8 mouse cellular contexts compared by ENCODE assay signal in the genomic region with DNA sequence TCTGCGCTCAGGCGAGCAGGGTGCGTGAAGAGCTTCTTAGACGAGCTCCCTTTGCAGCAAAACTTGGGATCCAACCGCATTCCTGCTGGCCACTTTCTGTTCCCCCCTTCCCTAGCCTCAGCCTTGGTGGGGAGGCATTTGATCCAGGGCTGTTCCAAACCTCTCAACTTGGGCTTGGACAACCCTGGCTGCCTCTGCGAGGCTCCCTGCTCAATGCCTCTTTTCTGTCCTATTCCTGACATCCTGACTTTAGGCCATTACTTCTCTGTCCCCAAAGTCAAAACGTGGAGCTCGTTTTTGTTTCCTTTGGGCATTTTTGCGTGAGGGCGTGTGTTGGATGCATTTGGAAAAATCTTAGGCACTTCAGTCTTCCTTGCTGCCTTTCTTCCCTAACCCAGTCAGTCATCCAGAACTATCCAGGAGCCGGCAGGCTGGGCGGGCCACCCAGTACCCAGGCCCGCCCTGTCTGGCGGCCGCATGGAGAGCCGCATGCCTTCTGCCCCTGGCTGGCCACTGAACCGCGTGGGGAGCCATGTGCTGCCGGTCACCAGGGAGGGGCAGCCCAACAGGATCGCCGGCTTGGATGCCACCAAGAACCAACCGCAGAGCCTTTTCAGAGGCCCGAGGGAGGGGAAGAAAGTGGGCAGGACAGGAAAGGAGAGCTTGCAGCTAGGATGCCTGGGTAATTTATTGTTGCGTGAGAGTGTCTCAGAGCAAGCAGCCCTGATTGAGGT. TPM values are rescaled to one million over a fixed set of nuclear protein-coding genes. Genes with fewer than 3 reads are reported as not detected.
DNase-seq lines count a peak whose midpoint lies in the region; ATAC-seq and TF ChIP-seq lines count a peak whose summit lies in the region.

No protein-coding gene starts in this region.

- 0 out of 2 replicates have a peak, but pooled peaks have one; percentile 33 for ATAC-seq in neural tube, embryonic 12.5 days (ENCODE audit: low FRiP score, low read depth)

- DNase-seq in ES-E14 (ENCODE audit: low read depth, low spot score): no peak
- peak; percentile 66 for DNase-seq in cerebellum, adult 11-12 months
- peak; percentile 5 to 16 for DNase-seq in frontal cortex, adult 2 months (ENCODE audit: extremely low spot score in 1 of 2, low spot score in 1 of 2)
- DNase-seq in heart, postnatal 36 days: peak; percentile 70 to 80
- peak; percentile 20 to 39 for DNase-seq in layer of hippocampus, adult 2 months (ENCODE audit: low spot score in 2 of 2)
- peak; percentile 90 to 94 for DNase-seq in lung, adult 18-20 months
- no peak for DNase-seq in thymus, postnatal 10 days (ENCODE audit: low spot score in 2 of 2)

- H3K27me3 ChIP-seq in neural tube, embryonic 12.5 days (replicated peaks): 0 out of 2 replicates have a peak, but pooled peaks cover 14% of the 10 kb centered on the region

- no peak overlapping the region; a peak in 1 of 4 replicates for H3K4me3 ChIP-seq in ES-E14 (ENCODE audit: insufficient read depth in 1 of 2, low read depth in 1 of 2, low read length in 2 of 2, poor library complexity in 1 of 2, severe bottlenecking in 1 of 2)
- no peak overlapping the region for H3K4me3 ChIP-seq in layer of hippocampus, adult 2 months
- no peak overlapping the region for H3K4me3 ChIP-seq in neural tube, embryonic 12.5 days

- peak overlapping the region; percentile 45 for H3K4me2 ChIP-seq in neural tube, embryonic 12.5 days (replicated peaks)

- in situ Hi-C loops in ES-E14 (cut with MboI; ENCODE audit: low sequenced_read_pairs in 2 of 2, unreplicated experiment in 2 of 2): no loop called here

- no peaks in the 10 kb centered on the region for H3K9me3 ChIP-seq in ES-E14 (ENCODE audit: control insufficient read depth, insufficient read depth, low read depth, low read length)
- H3K9me3 ChIP-seq in neural tube, embryonic 12.5 days: no peaks in the 10 kb centered on the region

- H3K4me1 ChIP-seq in ES-E14 (ENCODE audit: control insufficient read depth in 2 of 2, insufficient read depth in 2 of 2, low read length in 2 of 2, poor library complexity in 1 of 2): peaks cover 0 to 3% of the 10 kb centered on the region in 2 experiments; a peak in 1 of 4 replicates
- 0 out of 2 replicates have a peak, but pooled peaks cover 9% of the 10 kb centered on the region for H3K4me1 ChIP-seq in neural tube, embryonic 12.5 days

- no peaks in the 10 kb centered on the region for H3K36me3 ChIP-seq in ES-E14 (ENCODE audit: control insufficient read depth, insufficient read depth, low read length, poor library complexity, severe bottlenecking)
- no peaks in the 10 kb centered on the region for H3K36me3 ChIP-seq in neural tube, embryonic 12.5 days

- H3K9ac ChIP-seq in ES-E14 (ENCODE audit: insufficient read depth, low read depth, low read length, poor library complexity, severe bottlenecking): 0 out of 2 replicates have a peak overlapping the region, but pooled peaks have one; percentile 32
- H3K9ac ChIP-seq in neural tube, embryonic 12.5 days: no peak overlapping the region

- WGBS in neural tube, embryonic 12.5 days: 32% methylated on average over 24 of the region's 24 CpGs

- TF ChIP-seq CTCF in layer of hippocampus, adult 2 months (conservative IDR thresholded peaks at IDR 0.05): no peak

- intact Hi-C loops in heart, postnatal 36 days (cut with DNase I): no loop called here

- no peak overlapping the region for H3K27ac ChIP-seq in ES-E14 (ENCODE audit: insufficient read depth, low read depth, low read length, poor library complexity, severe bottlenecking)
- H3K27ac ChIP-seq in layer of hippocampus, adult 2 months: peak overlapping the region; percentile 51; the same call in 1 of the 2 replicates
- no peak overlapping the region for H3K27ac ChIP-seq in neural tube, embryonic 12.5 days

TF ChIP-seq in ES-E14, 5 proteins besides CTCF, POLR2A, EP300 and RAD21:
- TF ChIP-seq CHD2 (IDR thresholded peaks at IDR 0.05; ENCODE audit: low read depth, low read length) (no peak), ZC3H11A (IDR thresholded peaks at IDR 0.05; ENCODE audit: borderline replicate concordance, low read depth, low read length) (no peak), HCFC1 (IDR thresholded peaks at IDR 0.05; ENCODE audit: borderline replicate concordance, insufficient read depth, low read length) (no peak), ZNF384 (IDR thresholded peaks at IDR 0.05; ENCODE audit: low read depth, low read length) (no peak), MAFK (IDR thresholded peaks at IDR 0.05; ENCODE audit: insufficient read depth, low read depth, low read length) (no peak)

RNA-seq across cellular contexts. Expression of a gene that starts 54.5 kb away (rescaled TPM):
- 66.2 and 67.2 TPM in 2 replicates for total RNA-seq in ES-E14 (2012; rRNA removed)
- 57.8 and 70.9 TPM in 2 replicates for polyA plus RNA-seq in frontal cortex, adult 2 months (2012; rRNA removed)
- 10 to 100 TPM; 27.4 to 30.5 TPM for total RNA-seq in heart, postnatal 36 days (2021)
- 10 to 100 TPM; 64.0 to 85.7 TPM for total RNA-seq in layer of hippocampus, adult 2 months (2021)
- polyA plus RNA-seq in neural tube, embryonic 12.5 days (2016; fragmentation: Nextera tagmentation; extraction: Ambion mirVana): 66.0 and 69.5 TPM in 2 replicates

Comparison
In these comparisons a context has a peak if more than half of its experiments do, and no peak if none do; other contexts are left out.
1. DNase-seq: peak in cerebellum, adult 11-12 months (single experiment), frontal cortex, adult 2 months (2 of 2), heart, postnatal 36 days (2 of 2), layer of hippocampus, adult 2 months (2 of 2) and lung, adult 18-20 months (2 of 2); none in ES-E14 (single experiment) and thymus, postnatal 10 days (0 of 2).